ENCODE assay signal across 8 mouse cellular contexts in genomic region chr10:68464943-68465342, GRCm38 (mm10).
A peak's percentile ranks its signal among the peaks of the same experiment; 100 is the strongest.
DNase-seq lines count a peak whose midpoint lies in the region; ATAC-seq and TF ChIP-seq lines count a peak whose summit lies in the region.

No protein-coding gene starts in this region.

- H3K9ac ChIP-seq in forebrain, postnatal 0 days, result no peak overlapping the region
- H3K9ac ChIP-seq in forebrain, embryonic 15.5 days (replicated peaks), result no peak overlapping the region

- no peaks in the 10 kb centered on the region for H3K9me3 ChIP-seq in forebrain, postnatal 0 days (ENCODE audit: low read length)
- no peaks in the 10 kb centered on the region for H3K9me3 ChIP-seq in forebrain, embryonic 15.5 days

- H3K4me2 ChIP-seq in forebrain, postnatal 0 days (ENCODE audit: low read depth), result no peak overlapping the region
- no peak overlapping the region for H3K4me2 ChIP-seq in forebrain, embryonic 15.5 days (replicated peaks)

- H3K27me3 ChIP-seq in forebrain, postnatal 0 days (ENCODE audit: insufficient read depth, low read length), result no peaks in the 10 kb centered on the region
- H3K27me3 ChIP-seq in forebrain, embryonic 15.5 days, result no peaks in the 10 kb centered on the region

- 29% methylated on average over 7 of the region's 7 CpGs for WGBS in forebrain, postnatal 0 days
- 25% methylated on average over 7 of the region's 7 CpGs for WGBS in forebrain, embryonic 15.5 days

- H3K4me3 ChIP-seq in forebrain, postnatal 0 days (ENCODE audit: low read depth, low read length), result no peak overlapping the region
- no peak overlapping the region for H3K4me3 ChIP-seq in forebrain, embryonic 15.5 days

- H3K36me3 ChIP-seq in forebrain, postnatal 0 days (ENCODE audit: insufficient read depth), result no peaks in the 10 kb centered on the region
- H3K36me3 ChIP-seq in forebrain, embryonic 15.5 days, result no peaks in the 10 kb centered on the region

- ATAC-seq in forebrain, postnatal 0 days, result no peak; the same call in 1 of the 2 replicates
- ATAC-seq in forebrain, embryonic 15.5 days (replicated peaks), result no peak

- peak; percentile 79 for DNase-seq in forebrain, postnatal 0 days
- DNase-seq in adipocyte (ENCODE audit: low spot score), result peak; percentile 86
- peak; percentile 56 for DNase-seq in embryo, embryonic 9.5 days (ENCODE audit: extremely low spot score)
- DNase-seq in heart, postnatal 4 days, result peak; percentile 90
- DNase-seq in left cerebral cortex, postnatal 10 days (ENCODE audit: extremely low spot score in 1 of 2, low spot score in 2 of 2), result peak; percentile 59 to 90
- DNase-seq in naive thymus-derived CD4-positive, alpha-beta T cell, adult 2 months (ENCODE audit: low read depth), result peak; percentile 65
- DNase-seq in telencephalon, adult 2 months (ENCODE audit: low read depth, low spot score), result peak; percentile 45

- intact Hi-C loops in left cerebral cortex, postnatal 10 days (cut with DNase I), result loop anchor here (10.0 kb wide), 1 partner anchor 440 kb away; no protein-coding TSS in a partner anchor

- H3K27ac ChIP-seq in forebrain, postnatal 0 days (ENCODE audit: low read depth, low read length), result no peak overlapping the region
- H3K27ac ChIP-seq in forebrain, embryonic 15.5 days (replicated peaks), result no peak overlapping the region

- TF ChIP-seq CTCF in forebrain, postnatal 0 days (IDR thresholded peaks at IDR 0.05; ENCODE audit: low read depth), result peak; percentile 75

- H3K4me1 ChIP-seq in forebrain, postnatal 0 days (ENCODE audit: insufficient read depth), result no peaks in the 10 kb centered on the region
- no peaks in the 10 kb centered on the region for H3K4me1 ChIP-seq in forebrain, embryonic 15.5 days
